Mouse (Mus musculus) midbrain, embryonic 15.5 days (tissue): ENCODE data around the gene Defb22. TPM values are rescaled to one million over a fixed set of nuclear protein-coding genes. Genes with fewer than 3 reads are reported as not detected.
A peak's percentile ranks its signal among the peaks of the same experiment; 100 is the strongest.

Source experiments
- ATAC-seq: fragments of 200-750 bp; cut with Nextera tagmentation; replicated peaks from 2 replicates; pipeline ENCODE4 v1.8.0; 2017; ENCODE audit warnings: moderate TSS enrichment
- H3K27ac ChIP-seq: fragments of 300-500 bp; sonication (generic); 2 replicates; pipeline ENCODE4 v1.5.1; 2015; ENCODE audit warnings: mild to moderate bottlenecking, inconsistent platforms
- H3K27me3 ChIP-seq: fragments of 300-500 bp; sonication (generic); replicated peaks from 2 replicates; pipeline ENCODE4 v1.6.1; 2015; ENCODE audit warnings: inconsistent platforms
- H3K36me3 ChIP-seq: fragments of 300-500 bp; sonication (generic); replicated peaks from 2 replicates; pipeline ENCODE4 v1.6.1; 2015; ENCODE audit warnings: inconsistent platforms
- H3K4me1 ChIP-seq: fragments of 300-500 bp; sonication (generic); 2 replicates; pipeline ENCODE4 v1.6.1; 2015; ENCODE audit warnings: inconsistent platforms
- H3K4me2 ChIP-seq: fragments of 300-500 bp; sonication (generic); 2 replicates; pipeline ENCODE4 v1.6.1; 2015; ENCODE audit warnings: inconsistent platforms, mild to moderate bottlenecking, moderate library complexity
- H3K4me3 ChIP-seq: fragments of 300-500 bp; sonication (generic); 2 replicates; pipeline ENCODE4 v1.5.1; 2015; ENCODE audit warnings: mild to moderate bottlenecking, inconsistent platforms
- H3K9ac ChIP-seq: fragments of 300-500 bp; sonication (generic); 2 replicates; pipeline ENCODE4 v1.6.1; 2015; ENCODE audit warnings: mild to moderate bottlenecking, inconsistent platforms
- H3K9me3 ChIP-seq: fragments of 300-500 bp; sonication (generic); 2 replicates; pipeline ENCODE4 v1.6.1; 2016; ENCODE audit warnings: inconsistent platforms
- WGBS: fragments of 180-500 bp; shearing (Covaris S2); methylation state at CpG from one replicate; pipeline ENCODE4 v1.1.7; 2015; ENCODE audit warnings: mixed read lengths; 5-methylcytosine and 5-hydroxymethylcytosine counted together
- polyA plus RNA-seq: library from polyadenylated mRNA; unstranded; fragments of >200 nt; fragmentation: Nextera tagmentation; extraction: Ambion mirVana; gene quantifications from 2 replicates; pipeline ENCODE4 v1.2.1, GENCODE M21; 2015

The Defb22 gene
- polyA plus RNA-seq, 1 experiment from 2014 or later: not detected

GRCm38 (mm10) chr2:152472434-152472833 is 17.5 kb downstream of the Defb22 start:
- ATAC-seq: no peak
- no peaks in the 10 kb centered on the region for H3K4me1 ChIP-seq
- no peak overlapping the region for H3K4me2 ChIP-seq
- H3K4me3 ChIP-seq: no peak overlapping the region
- H3K9me3 ChIP-seq: no peaks in the 10 kb centered on the region
- H3K36me3 ChIP-seq: no peaks in the 10 kb centered on the region
- WGBS: 24% methylated on average over 3 of the region's 3 CpGs
- H3K9ac ChIP-seq: no peak overlapping the region
- no peaks in the 10 kb centered on the region for H3K27me3 ChIP-seq
- no peak overlapping the region for H3K27ac ChIP-seq

GRCm38 (mm10) chr2:152470973-152471372 is 19.0 kb downstream of the Defb22 start:
- H3K4me2 ChIP-seq: no peak overlapping the region
- no peak for ATAC-seq
- no peaks in the 10 kb centered on the region for H3K36me3 ChIP-seq
- H3K27ac ChIP-seq: no peak overlapping the region
- no peak overlapping the region for H3K9ac ChIP-seq
- H3K4me1 ChIP-seq: no peaks in the 10 kb centered on the region
- H3K4me3 ChIP-seq: no peak overlapping the region
- H3K27me3 ChIP-seq: no peaks in the 10 kb centered on the region
- 32% methylated on average over 7 of the region's 7 CpGs for WGBS
- H3K9me3 ChIP-seq: no peaks in the 10 kb centered on the region

DNA sequence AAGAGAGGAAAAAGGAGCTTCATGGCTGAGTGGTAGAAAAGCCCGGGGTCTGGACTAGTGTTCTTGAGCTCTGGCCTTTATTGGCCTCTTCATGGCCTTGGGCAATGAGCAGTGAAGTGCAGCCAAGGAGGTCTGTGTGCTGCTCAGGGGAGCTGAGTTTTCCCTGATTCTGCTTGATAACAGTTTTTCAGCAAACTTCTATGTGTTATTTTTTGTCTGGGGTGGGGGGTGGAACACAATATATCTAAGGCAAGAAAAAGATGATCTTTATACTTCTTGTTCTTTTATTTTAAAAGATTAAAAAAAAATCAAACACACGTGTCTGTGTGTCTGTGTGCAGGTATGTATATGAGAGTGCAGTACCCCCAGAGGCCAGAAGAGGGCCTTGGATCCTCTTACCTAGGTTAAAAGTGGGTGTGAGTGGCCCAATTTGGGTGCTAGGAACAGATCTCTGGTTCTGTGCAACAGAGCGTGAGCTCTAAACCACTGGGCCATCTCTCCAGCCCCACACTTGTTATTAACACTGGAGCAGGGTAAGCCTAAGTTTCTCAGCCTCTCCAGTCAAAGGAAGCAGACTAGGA is 25.3 kb downstream of the Defb22 start, which contains the start of gene Defb23:
Defb23 (minus strand) TSS at position 51 of the 581 bp plus-strand sequence.
- Histone ChIP-seq H3K4me1 (no peaks in the 10 kb centered on the region), H3K27ac (no peak within 1 kb of the TSS), H3K27me3 (no peaks in the 10 kb centered on the region), H3K4me3 (no peak within 1 kb of the TSS), H3K9me3 (no peaks in the 10 kb centered on the region), H3K9ac (no peak within 1 kb of the TSS), H3K36me3 (no peaks in the 10 kb centered on the region), H3K4me2 (no peak within 1 kb of the TSS)
- WGBS: 91% methylated on average over 3 of the region's 3 CpGs
- no peak for ATAC-seq

- H3K4me1 ChIP-seq: no peaks in the 10 kb centered on the region
- WGBS: 71% methylated on average over 13 of the region's 13 CpGs
- no peaks in the 10 kb centered on the region for H3K9me3 ChIP-seq
- H3K4me2 ChIP-seq: no peak overlapping the region
- no peak overlapping the region for H3K9ac ChIP-seq
- ATAC-seq: no peak
- no peak overlapping the region for H3K4me3 ChIP-seq
- no peak overlapping the region for H3K27ac ChIP-seq
- H3K36me3 ChIP-seq: no peaks in the 10 kb centered on the region
- H3K27me3 ChIP-seq: no peaks in the 10 kb centered on the region
Observed at GRCm38 (mm10) chr2:152459241-152459640, 30.7 kb downstream of the Defb22 start.

DNA sequence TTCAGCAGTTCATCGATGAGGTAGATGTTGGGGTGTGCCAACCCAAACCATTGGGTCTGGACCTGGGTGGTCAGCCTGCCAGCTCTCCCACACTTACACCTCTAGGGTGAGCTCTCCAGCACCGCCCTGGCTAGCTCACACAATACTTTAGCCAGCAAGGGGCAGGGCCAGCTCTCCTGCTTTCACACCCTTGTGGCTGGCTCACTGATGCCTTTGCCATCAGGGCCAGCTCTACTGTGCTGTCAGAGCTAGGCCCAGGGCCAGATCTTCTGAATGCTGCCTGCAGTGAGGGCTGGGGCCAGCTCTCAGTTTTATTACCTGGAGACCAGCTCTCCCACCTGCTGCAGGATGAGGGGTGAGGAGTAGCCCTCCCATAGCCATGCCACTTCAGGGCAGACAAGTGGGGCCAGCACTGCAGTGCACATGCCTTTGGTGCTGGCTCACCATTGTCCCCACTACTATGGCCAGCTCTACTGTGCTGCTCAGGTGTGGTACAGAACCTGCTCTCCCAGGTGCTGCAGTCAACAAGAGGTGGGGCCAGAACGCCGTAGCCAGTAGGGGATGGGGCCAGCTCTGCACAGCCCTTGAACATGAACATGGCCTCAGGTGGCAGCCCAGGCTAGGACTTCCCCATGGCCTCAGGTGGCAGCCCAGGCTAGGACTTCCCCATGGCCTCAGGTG is 37.7 kb downstream of the Defb22 start:
- H3K27me3 ChIP-seq: no peaks in the 10 kb centered on the region
- peak; percentile 33; the same call in 1 of the 2 replicates for ATAC-seq
- H3K36me3 ChIP-seq: no peaks in the 10 kb centered on the region
- no peaks in the 10 kb centered on the region for H3K9me3 ChIP-seq
- H3K4me3 ChIP-seq: no peak overlapping the region
- H3K9ac ChIP-seq: no peak overlapping the region
- H3K4me1 ChIP-seq: no peaks in the 10 kb centered on the region
- WGBS: 74% methylated on average over 4 of the region's 4 CpGs
- no peak overlapping the region for H3K27ac ChIP-seq
- no peak overlapping the region for H3K4me2 ChIP-seq

- Histone ChIP-seq H3K27ac (no peak overlapping the region), H3K9ac (no peak overlapping the region), H3K4me1 (no peaks in the 10 kb centered on the region), H3K4me3 (no peak overlapping the region), H3K36me3 (no peaks in the 10 kb centered on the region), H3K27me3 (no peaks in the 10 kb centered on the region), H3K9me3 (no peaks in the 10 kb centered on the region), H3K4me2 (no peak overlapping the region)
- 6% methylated on average over 5 of the region's 5 CpGs for WGBS
- no peak for ATAC-seq
Observed at GRCm38 (mm10) chr2:152450241-152450640, 39.7 kb downstream of the Defb22 start.

GRCm38 (mm10) chr2:152447461-152447860 is 42.5 kb downstream of the Defb22 start:
- no peaks in the 10 kb centered on the region for H3K27me3 ChIP-seq
- no peak overlapping the region for H3K9ac ChIP-seq
- H3K4me1 ChIP-seq: no peaks in the 10 kb centered on the region
- H3K4me2 ChIP-seq: no peak overlapping the region
- H3K4me3 ChIP-seq: no peak overlapping the region
- 55% methylated on average over 5 of the region's 5 CpGs for WGBS
- ATAC-seq: no peak
- no peaks in the 10 kb centered on the region for H3K36me3 ChIP-seq
- no peaks in the 10 kb centered on the region for H3K9me3 ChIP-seq
- H3K27ac ChIP-seq: no peak overlapping the region

DNA sequence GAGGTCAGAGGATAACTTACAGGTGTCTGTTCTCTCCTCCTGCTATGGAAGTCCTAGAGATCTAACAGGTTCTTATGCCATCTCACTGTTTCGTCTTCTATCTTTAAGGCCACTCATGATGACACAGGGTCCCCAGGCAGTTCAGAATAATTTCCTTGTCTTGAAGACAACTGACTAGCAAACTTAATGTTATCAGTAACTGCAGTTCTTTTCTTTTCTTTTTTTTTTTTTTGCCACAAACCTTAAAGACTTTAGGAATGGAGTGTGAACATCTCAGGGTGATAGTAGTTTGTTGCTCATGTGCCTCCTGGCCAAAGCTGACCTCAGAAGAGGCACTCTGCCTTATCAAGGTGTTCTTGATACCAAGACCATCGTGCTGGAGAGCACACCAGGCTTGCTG is 43.3 kb downstream of the Defb22 start:
- H3K27ac ChIP-seq: no peak overlapping the region
- no peaks in the 10 kb centered on the region for H3K9me3 ChIP-seq
- H3K9ac ChIP-seq: no peak overlapping the region
- WGBS: 69% methylated on average over 2 of the region's 2 CpGs
- H3K27me3 ChIP-seq: no peaks in the 10 kb centered on the region
- no peak overlapping the region for H3K4me2 ChIP-seq
- no peak for ATAC-seq
- H3K4me1 ChIP-seq: no peaks in the 10 kb centered on the region
- no peak overlapping the region for H3K4me3 ChIP-seq
- no peaks in the 10 kb centered on the region for H3K36me3 ChIP-seq

- H3K27ac ChIP-seq: no peak overlapping the region
- no peak overlapping the region for H3K9ac ChIP-seq
- no peaks in the 10 kb centered on the region for H3K27me3 ChIP-seq
- 88% methylated on average over 8 of the region's 8 CpGs for WGBS
- H3K9me3 ChIP-seq: no peaks in the 10 kb centered on the region
- H3K4me1 ChIP-seq: no peaks in the 10 kb centered on the region
- no peaks in the 10 kb centered on the region for H3K36me3 ChIP-seq
- ATAC-seq: no peak
- no peak overlapping the region for H3K4me3 ChIP-seq
- no peak overlapping the region for H3K4me2 ChIP-seq
Observed at GRCm38 (mm10) chr2:152443281-152443680, 46.7 kb downstream of the Defb22 start.

- Histone ChIP-seq H3K4me1 (peaks cover 4% of the 10 kb centered on the region), H3K27me3 (no peaks in the 10 kb centered on the region), H3K9ac (no peak overlapping the region), H3K36me3 (no peaks in the 10 kb centered on the region), H3K4me3 (no peak overlapping the region), H3K4me2 (no peak overlapping the region), H3K27ac (no peak overlapping the region), H3K9me3 (no peaks in the 10 kb centered on the region)
- ATAC-seq: no peak
- 52% methylated on average over 4 of the region's 4 CpGs for WGBS
Observed at GRCm38 (mm10) chr2:152442322-152442721, 47.6 kb downstream of the Defb22 start.

DNA sequence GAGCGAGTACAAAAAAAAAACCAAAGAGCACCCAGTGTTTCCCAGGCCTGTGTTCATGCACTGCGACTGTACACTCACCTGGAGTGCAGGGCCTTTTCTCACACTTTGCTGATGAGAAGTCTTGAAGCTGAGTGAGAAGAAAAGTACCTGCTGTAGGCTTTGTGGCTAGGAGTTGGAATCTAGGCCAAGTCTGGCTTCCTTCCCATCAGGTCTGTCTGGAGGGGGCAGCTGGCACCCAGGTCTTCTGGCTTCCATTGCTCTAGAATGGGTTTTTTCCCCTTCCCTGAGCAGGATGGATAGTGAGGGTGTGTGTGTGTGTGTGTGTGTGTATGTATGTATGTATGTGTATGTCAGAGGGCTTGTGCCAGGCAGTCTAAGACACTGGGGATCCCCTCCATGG is 50.1 kb downstream of the Defb22 start:
- Histone ChIP-seq H3K9ac (no peak overlapping the region), H3K4me2 (no peak overlapping the region), H3K4me1 (peaks cover 10% of the 10 kb centered on the region), H3K9me3 (no peaks in the 10 kb centered on the region), H3K27ac (no peak overlapping the region), H3K27me3 (no peaks in the 10 kb centered on the region), H3K36me3 (no peaks in the 10 kb centered on the region), H3K4me3 (no peak overlapping the region)
- WGBS: 89% methylated on average over 2 of the region's 2 CpGs
- ATAC-seq: no peak

GRCm38 (mm10) chr2:152438963-152439362 is 51.0 kb downstream of the Defb22 start:
- no peak for ATAC-seq
- H3K4me3 ChIP-seq: no peak overlapping the region
- H3K9me3 ChIP-seq: no peaks in the 10 kb centered on the region
- H3K27me3 ChIP-seq: no peaks in the 10 kb centered on the region
- H3K27ac ChIP-seq: no peak overlapping the region
- no peak overlapping the region for H3K4me2 ChIP-seq
- H3K4me1 ChIP-seq: peaks cover 10% of the 10 kb centered on the region
- WGBS: 63% methylated on average over 1 of the region's 1 CpGs
- no peaks in the 10 kb centered on the region for H3K36me3 ChIP-seq
- no peak overlapping the region for H3K9ac ChIP-seq
